8 mouse cellular contexts compared by ENCODE assay signal in genomic region chr9:45589867-45590266, GRCm38 (mm10).
DNase-seq lines count a peak whose midpoint lies in the region; ATAC-seq and TF ChIP-seq lines count a peak whose summit lies in the region.

No protein-coding gene starts in this region.

- peak; percentile 42 to 79 for DNase-seq in heart, adult 18-20 months
- no peak for DNase-seq in heart, postnatal 25 days (ENCODE audit: low spot score)
- DNase-seq in ovary, postnatal 36 days (ENCODE audit: low spot score): peak; percentile 41
- DNase-seq in ovary, postnatal 10 days (ENCODE audit: low spot score): no peak
- no peak for DNase-seq in brain, embryonic 14.5 days (ENCODE audit: low read depth)
- peak; percentile 22 for DNase-seq in fibroblast of lung, adult 2 months (ENCODE audit: low read depth)
- peak in 1 of 3 experiments; percentile 10 for DNase-seq in liver, embryonic 14.5 days (ENCODE audit: low read depth in 3 of 3, low spot score in 3 of 3)
- peak; percentile 67 for DNase-seq in stomach, postnatal 0 days (ENCODE audit: low spot score)

- no peak overlapping the region for H3K4me3 ChIP-seq in liver, embryonic 14.5 days (ENCODE audit: insufficient read depth in 1 of 2, low read depth in 2 of 2, low read length in 2 of 2)
- H3K4me3 ChIP-seq in stomach, postnatal 0 days (ENCODE audit: low read depth, low read length): no peak overlapping the region

- no peaks in the 10 kb centered on the region for H3K36me3 ChIP-seq in liver, embryonic 14.5 days (replicated peaks; ENCODE audit: control insufficient read depth, insufficient read depth, low read depth)
- H3K36me3 ChIP-seq in stomach, postnatal 0 days (ENCODE audit: control insufficient read depth, insufficient read depth, low read length): no peaks in the 10 kb centered on the region

- no peak overlapping the region for H3K4me2 ChIP-seq in liver, embryonic 14.5 days (ENCODE audit: low read depth)
- H3K4me2 ChIP-seq in stomach, postnatal 0 days (replicated peaks; ENCODE audit: low read depth): no peak overlapping the region

- H3K9me3 ChIP-seq in liver, embryonic 14.5 days (ENCODE audit: control insufficient read depth, low read length): no peaks in the 10 kb centered on the region
- H3K9me3 ChIP-seq in stomach, postnatal 0 days (ENCODE audit: control insufficient read depth, low read length): no peaks in the 10 kb centered on the region

- intact Hi-C loops in heart, postnatal 25 days (cut with DNase I): loop anchor here (5.0 kb wide), 1 partner anchor 162 kb away; no protein-coding TSS in a partner anchor

- H3K9ac ChIP-seq in liver, embryonic 14.5 days (replicated peaks): no peak overlapping the region
- H3K9ac ChIP-seq in stomach, postnatal 0 days (ENCODE audit: low read length): no peak overlapping the region

- no peak for TF ChIP-seq POLR2A in brain, embryonic 14.5 days (IDR thresholded peaks at IDR 0.05; ENCODE audit: borderline replicate concordance, extremely low read depth, insufficient read depth, insufficient read length, poor library complexity, severe bottlenecking)

- WGBS in liver, embryonic 14.5 days (ENCODE audit: insufficient replicate concordance): 58% methylated on average over 3 of the region's 3 CpGs
- 75% methylated on average over 3 of the region's 3 CpGs for WGBS in stomach, postnatal 0 days

- peak; percentile 70; the same call in 1 of the 2 replicates for TF ChIP-seq CTCF in brain, embryonic 14.5 days (IDR thresholded peaks at IDR 0.05; ENCODE audit: borderline replicate concordance, extremely low read depth, insufficient read depth, insufficient read length)
- peak; percentile 77 for TF ChIP-seq CTCF in liver, embryonic 14.5 days (IDR thresholded peaks at IDR 0.05; ENCODE audit: low read depth)
- peak; percentile 86 for TF ChIP-seq CTCF in stomach, postnatal 0 days (IDR thresholded peaks at IDR 0.05; ENCODE audit: low read depth)

- no peak for ATAC-seq in liver, embryonic 14.5 days (ENCODE audit: insufficient read depth)
- ATAC-seq in stomach, postnatal 0 days (ENCODE audit: low FRiP score, low TSS enrichment): no peak

- H3K27me3 ChIP-seq in liver, embryonic 14.5 days (ENCODE audit: control insufficient read depth, insufficient read depth, low read length): no peaks in the 10 kb centered on the region
- H3K27me3 ChIP-seq in stomach, postnatal 0 days (ENCODE audit: control insufficient read depth, insufficient read depth, low read length): no peaks in the 10 kb centered on the region

- no peak overlapping the region for H3K27ac ChIP-seq in liver, embryonic 14.5 days
- no peak overlapping the region for H3K27ac ChIP-seq in stomach, postnatal 0 days (replicated peaks)

- no peaks in the 10 kb centered on the region for H3K4me1 ChIP-seq in liver, embryonic 14.5 days (replicated peaks; ENCODE audit: control insufficient read depth in 2 of 2, insufficient read depth in 2 of 2, low read length in 1 of 2)
- no peaks in the 10 kb centered on the region for H3K4me1 ChIP-seq in stomach, postnatal 0 days (replicated peaks; ENCODE audit: control insufficient read depth, insufficient read depth)

- no peak for TF ChIP-seq EP300 in liver, embryonic 14.5 days (IDR thresholded peaks at IDR 0.05; ENCODE audit: low read depth)
- TF ChIP-seq EP300 in stomach, postnatal 0 days (optimal IDR thresholded peaks at IDR 0.05): no peak

Comparison
In these comparisons a context has a peak if more than half of its experiments do, and no peak if none do; other contexts are left out.
1. DNase-seq: peak in heart, adult 18-20 months (2 of 2), ovary, postnatal 36 days (single experiment), fibroblast of lung, adult 2 months (single experiment) and stomach, postnatal 0 days (single experiment); none in heart, postnatal 25 days (single experiment), ovary, postnatal 10 days (single experiment) and brain, embryonic 14.5 days (single experiment).
2. Peak in every context shown above with its lines, with median percentiles within 50 percentile points of each other: CTCF ChIP-seq.